Mouse (Mus musculus): ENCODE measurements around the gene Aes.

Gene Aes

DNA sequence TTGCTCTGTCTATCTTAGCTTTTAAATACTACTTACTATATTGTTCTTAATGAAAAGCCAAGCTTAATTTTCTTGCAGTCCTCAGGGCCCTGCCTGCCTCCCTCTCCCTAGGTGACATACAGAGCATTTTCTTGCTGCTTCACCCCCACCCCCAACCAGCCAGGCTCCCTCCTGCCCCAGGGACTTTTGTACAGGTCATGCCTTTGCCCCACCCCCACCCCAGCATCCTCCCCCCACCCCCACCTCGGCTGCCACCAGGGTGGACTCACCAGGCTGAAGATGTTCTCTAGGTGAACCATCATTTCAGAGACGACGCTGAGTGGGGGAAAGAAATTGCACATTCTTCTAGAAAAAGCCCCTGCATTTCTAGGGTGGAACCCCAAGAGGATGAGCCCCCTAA is 39.1 kb downstream of the Aes start:
- DNase-seq (ENCODE audit: low spot score): no peak

DNA sequence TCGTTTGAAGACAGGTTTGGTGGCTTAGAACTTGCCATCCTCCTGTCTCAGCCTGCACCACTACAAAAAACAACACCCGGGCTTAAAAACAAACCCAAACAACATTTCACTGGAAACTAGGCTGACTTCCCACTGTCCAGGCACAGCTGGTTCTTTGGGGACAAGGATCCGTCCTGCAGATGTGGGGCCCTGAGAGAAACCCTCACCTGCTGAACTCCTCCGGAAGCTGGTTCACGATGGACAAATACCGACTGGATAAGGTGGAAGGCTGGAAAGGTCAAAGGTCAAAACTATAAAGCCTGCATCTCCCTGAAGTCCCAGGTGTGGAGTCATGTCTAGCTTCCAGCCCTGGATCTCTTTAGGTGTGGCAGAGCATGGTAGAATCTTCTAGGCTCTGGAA is 39.6 kb downstream of the Aes start:
- DNase-seq (ENCODE audit: low spot score): no peak

DNA sequence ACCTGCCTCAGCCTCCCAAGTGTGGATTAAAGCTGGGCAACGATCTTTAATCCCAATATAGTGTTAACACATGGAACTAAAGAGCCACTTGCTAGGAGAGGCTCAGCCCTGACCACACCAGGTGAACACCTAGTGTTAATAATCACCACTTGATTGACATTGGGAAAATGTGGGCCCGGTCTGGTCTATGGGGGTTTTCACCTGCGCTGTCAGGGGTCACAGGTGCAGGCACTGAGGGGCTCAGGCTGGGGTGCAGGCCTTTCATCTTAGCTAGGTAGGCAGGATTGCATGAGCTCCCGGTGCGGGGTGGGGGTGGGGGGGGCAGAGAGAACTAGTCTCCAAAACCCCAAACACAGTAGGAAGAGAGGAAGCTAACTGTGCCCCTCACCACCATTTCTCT is 40.3 kb downstream of the Aes start:
- DNase-seq (ENCODE audit: low spot score): no peak

DNA sequence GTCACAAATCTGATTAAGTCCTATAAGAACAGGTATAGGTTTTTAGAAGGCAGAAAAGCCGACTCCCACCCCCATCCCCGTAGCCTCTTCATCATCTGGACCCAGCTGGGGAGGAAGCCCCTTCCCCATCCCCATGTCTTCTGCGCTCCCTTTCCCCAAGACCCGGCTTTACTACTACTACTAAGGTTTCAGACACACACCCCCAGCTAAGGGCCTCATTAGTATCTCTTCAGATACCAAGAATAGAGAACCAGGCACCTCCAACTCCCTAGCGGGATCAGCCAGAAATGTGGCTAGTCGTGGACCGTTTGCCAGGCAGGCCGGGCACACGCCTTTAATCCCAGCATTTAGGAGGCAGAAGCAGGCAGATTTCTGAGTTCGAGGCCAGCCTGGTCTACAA is 40.8 kb downstream of the Aes start:
- DNase-seq (ENCODE audit: low spot score): no peak

DNA sequence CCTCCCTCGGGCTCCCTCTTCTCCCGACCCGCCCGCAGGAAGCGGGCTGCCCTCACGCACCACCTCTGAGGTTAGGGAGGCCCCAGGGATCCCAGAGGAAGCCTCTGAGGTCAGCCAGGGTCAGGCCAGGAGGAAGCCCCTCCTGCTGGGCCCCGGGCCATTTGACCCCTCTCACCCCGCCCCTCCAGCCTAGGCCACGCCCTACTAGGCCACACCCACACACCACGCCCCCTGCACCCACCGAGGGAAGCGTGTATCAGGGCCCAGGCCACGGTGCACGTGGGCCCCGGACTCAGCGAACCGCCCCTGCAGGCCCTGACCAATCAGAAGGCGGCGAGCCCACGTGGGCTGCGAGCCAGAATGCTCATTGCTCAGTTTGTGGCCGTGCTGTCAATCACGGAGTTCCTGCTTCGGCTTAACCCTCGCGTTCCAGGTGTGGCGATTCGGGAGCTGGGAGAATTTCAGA is 41.5 kb downstream of the Aes start, which contains the start of gene Tle6:
Gene Tle6, minus strand, starts transcription at position 336 of the 466 bp plus-strand sequence.
- peak; percentile 91 for DNase-seq (ENCODE audit: low spot score)

DNA sequence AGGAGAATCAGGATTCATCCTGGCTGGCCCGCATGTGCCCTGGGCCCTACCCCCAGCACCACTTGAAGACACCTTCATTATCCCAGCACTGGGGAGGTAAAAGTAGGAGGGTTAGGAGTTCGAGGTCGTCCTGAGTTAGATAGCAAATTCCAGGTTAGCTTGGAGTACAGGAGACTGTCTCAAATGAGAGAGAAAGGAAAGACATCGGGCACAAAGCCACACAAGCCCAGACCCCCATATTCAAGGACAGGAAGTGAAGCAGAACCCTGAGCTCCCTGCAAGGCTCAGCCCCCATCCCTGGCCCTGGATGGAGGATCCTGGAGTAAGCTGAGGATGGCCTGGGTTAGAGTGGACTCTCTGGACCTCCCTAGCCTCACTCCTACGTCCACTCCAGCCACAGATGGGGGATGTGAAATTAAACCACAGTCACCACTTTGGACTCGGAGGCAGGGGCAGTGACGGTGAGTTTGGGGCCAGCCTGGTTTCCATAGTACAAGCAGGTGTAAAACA is 42.2 kb downstream of the Aes start:
- DNase-seq (ENCODE audit: low spot score): no peak

DNA sequence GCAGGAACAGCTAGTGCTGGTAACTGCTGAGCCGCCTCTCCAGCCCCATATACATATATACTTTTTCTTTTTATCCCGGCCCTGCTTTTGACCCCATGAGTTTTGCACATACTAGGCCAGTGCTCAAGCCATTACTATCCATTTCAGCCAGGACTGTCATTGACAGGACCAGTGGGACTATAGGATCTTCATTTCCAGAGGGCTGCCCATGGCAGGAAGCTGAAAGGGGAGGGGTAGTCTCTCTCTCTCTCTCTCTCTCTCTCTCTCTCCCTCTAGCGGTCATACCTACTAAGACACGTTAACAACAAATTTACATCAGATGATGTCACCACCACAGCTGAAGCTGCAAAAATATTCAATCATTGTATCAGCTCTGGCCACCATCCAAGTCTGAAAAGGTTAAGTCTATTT is 43.5 kb downstream of the Aes start:
- DNase-seq (ENCODE audit: low spot score): no peak

DNA sequence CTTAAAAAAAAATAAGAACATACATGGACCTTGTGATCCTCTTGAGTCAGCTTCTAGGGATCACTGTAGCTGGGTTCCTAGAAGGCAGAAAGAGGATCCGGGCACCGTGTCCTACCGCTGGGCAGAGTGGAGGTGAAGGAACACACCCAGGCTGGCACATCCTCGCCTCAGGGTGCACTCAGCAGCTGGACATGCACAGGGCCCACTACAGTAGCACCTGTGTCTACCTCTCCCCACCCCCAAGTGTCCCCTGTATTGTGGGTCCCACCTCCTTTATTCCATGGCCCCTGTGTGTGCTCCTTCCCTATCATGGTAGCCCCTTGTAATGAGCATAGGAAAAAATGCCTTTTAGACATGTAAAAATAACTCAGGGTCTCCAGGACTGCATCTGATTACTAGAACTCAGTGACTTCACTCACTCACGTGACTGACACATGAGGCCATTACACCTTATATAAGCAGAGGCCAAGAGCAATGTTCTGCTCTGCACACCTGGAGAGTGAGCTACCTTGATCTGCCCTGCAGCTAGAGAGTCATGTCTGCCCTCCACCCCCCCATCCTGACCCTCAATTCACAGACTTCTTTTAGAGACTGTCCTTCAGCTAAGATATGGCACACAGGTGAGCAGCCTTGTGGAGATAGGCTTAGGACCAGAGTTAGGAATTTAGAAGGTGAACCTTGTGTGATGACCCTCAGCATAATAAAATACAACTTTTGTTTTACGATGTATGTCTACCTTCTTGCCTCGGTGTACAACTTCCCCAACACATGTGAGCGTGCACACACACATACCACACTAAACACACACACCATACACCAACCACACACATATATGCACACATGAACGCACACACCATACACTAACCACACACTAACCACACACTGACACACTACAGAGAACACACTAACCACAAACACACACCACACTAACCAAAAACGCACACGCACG is 45.0 kb downstream of the Aes start:
- DNase-seq (ENCODE audit: low spot score): no peak

DNA sequence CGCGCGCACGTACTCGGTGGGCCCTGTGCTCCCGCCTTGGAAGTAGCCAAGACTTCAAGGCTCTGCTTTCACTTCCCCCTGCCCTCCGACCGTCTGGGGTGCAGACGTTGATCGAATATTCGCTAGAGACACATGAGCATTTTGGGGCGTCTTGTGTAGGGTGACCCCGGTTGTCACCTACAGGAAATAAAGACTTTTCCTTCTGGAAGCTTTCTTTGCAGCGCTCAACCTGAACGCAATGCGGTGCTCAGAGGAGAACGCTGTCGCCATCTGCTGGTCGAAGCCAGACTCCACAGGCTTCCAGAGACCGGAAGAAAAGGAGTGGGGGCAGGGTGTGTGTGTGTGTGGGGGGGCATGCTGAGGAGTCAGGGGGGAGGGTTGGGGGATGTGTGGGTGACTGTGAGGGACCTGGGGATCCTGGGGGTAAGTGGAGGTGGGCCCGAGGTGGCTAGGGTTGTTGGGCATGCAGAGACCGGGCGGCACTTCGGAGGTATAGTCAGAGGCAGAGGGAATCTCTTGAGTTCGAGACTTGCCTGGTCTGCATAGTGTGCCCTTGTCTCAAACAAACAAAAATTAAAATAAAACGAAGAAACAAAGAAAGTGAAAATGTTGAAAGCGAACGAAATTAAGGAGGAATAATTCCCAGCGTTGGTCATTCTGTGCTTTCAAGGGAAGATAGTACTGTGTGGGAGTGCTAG is 45.8 kb downstream of the Aes start:
- peak; percentile 76 for DNase-seq (ENCODE audit: low spot score)

DNA sequence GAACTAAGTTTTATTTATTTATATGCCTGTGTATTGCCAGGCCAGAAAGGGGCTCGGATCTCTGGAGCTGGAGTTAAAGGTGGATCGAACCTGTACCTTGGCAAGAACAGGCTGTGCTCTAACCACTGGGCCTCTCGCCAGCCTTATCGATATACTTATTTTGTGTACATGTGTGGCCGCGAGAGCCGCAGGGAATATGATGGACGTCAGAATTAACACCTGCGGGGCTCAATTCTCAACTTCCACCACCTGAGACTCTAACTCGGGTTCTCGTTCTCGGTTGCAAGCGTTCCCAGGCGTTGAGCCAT is 46.3 kb downstream of the Aes start:
- DNase-seq (ENCODE audit: low spot score): no peak

DNA sequence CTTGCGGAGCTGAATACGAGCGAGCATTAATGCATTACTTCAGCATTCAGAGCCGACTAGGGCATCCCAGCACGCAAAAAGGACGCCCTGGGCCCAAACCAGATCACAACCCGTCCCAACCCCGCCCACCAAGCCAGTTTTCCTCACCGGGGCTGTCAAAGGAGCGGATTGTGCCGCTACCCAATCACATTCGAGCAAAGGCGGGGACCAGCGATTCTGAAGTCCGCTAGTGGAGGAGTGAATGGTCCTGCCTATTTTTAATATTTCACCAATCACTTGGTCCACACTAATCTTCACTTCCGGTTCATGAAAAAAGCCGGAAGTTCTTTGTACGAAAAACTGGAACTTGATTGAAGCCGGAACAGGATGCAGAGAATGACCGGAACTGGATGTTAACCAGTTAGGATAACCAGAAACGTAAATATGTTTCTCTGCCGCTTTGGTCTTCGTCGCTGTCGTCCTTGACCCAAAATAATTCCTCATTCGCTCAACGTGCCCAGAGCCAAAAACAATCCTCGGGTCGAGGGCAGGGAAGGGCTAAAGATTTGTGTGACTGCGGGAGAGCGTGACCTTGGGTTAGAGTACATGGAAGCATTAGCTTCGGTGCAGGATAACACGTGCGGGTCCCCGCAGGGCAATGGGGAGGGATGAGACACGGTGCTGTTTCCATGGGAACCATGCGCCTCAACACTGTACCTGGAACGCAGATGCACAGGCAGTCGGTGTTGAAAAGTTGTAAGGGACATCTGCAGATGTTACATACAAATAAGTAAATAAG is 46.9 kb downstream of the Aes start, which contains the start of gene BC025920:
Gene BC025920, plus strand, starts transcription at position 297 of the 778 bp plus-strand sequence.
- DNase-seq (ENCODE audit: low spot score): peak; percentile 95

DNA sequence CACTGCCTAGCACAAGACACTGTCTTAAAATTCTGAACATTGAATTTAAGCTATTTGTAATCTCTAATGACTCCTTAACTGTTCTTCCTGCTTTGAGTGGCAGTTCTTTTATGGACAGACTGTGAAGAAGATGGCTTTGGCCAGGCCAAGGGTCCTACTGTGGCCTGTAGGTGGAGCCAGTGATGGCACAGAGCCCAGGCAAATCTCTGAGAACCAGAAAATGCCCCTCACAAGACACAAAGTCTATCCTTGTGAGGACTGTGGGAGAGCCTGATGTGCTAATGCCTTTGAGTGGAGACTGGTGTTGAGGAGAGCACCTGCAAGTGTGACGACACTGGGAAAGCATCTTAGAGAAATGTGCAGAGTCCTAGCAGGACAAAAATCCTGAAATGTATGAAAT is 49.0 kb downstream of the Aes start:
- no peak for DNase-seq (ENCODE audit: low spot score)

DNA sequence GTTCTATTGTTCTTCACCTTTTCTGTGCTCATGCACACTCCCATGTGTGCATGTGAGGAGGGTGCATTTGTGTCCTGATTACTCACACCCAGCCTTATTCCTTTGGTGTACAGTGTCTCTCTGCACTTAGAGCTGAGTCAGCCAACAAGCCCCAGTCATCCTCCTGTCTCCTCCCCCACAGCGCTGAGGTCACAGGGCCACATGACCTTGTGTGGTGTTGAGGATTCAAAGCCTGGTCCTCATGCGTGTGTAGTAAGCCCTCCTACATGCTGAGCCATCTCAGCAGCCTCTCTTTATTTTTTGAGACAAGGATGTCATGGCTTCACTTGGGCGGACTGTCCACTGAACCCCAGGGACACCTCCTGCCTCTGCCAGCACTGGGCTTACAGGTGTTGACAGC is 53.5 kb downstream of the Aes start:
- DNase-seq (ENCODE audit: low spot score): no peak

DNA sequence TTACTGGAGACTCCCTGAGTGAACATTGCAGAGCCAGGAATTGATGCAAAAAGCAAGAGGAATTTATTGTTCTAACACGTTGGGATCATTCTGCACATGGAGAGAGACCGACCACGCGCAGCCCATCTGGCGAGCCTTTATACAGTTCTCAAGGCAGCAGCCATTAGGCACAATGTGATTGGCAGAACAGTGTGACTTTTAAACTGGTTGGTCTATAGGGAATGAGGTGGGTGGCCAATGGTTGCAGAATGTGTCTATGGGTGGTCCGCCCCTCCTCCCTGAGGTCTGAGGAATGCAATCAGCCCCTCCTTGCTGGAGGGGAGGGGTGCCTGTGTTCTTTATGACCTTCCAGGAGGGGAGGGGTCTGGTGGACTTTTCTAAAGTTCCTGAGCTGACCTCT is 56.2 kb downstream of the Aes start:
- no peak for DNase-seq (ENCODE audit: low spot score)
